ENCODE assay signal across 29 mouse cellular contexts in genomic region chrX:135576412-135576811, GRCm38 (mm10). TPM values are rescaled to one million over a fixed set of nuclear protein-coding genes. Genes with fewer than 3 reads are reported as not detected.
DNase-seq lines count a peak whose midpoint lies in the region; ATAC-seq lines count a peak whose summit lies in the region.
"Had no signal": no experiment of that assay in that cellular context is flagged by ENCODE, and none has a peak within 500 bp of the region (broad histone marks: within the 10 kb centered on the region; RNA-seq: fewer than 3 reads in every experiment).

No protein-coding gene starts in this region.

- no peaks in the 10 kb centered on the region for H3K36me3 ChIP-seq in hindbrain, embryonic 13.5 days
- H3K36me3 ChIP-seq: embryonic facial prominence, embryonic 10.5 days; embryonic facial prominence, embryonic 12.5 days; forebrain, embryonic 15.5 days; G1E had no signal

- H3K9me3 ChIP-seq in hindbrain, embryonic 13.5 days, result no peaks in the 10 kb centered on the region
- H3K9me3 ChIP-seq: embryonic facial prominence, embryonic 10.5 days; embryonic facial prominence, embryonic 12.5 days; forebrain, embryonic 13.5 days; forebrain, embryonic 15.5 days; G1E had no signal

- ATAC-seq in common myeloid progenitor, adult 5-6 weeks (replicated peaks; ENCODE audit: low read depth, poor library complexity, severe bottlenecking), result peak; percentile 24; the same call in 1 of the 2 replicates
- ATAC-seq in megakaryocyte progenitor cell, adult 5-6 weeks (replicated peaks; ENCODE audit: poor library complexity), result peak; percentile 52; the same call in 1 of the 2 replicates
- no peak for ATAC-seq in monocyte, adult 5-6 weeks (replicated peaks; ENCODE audit: insufficient number of reproducible peaks, low FRiP score, low TSS enrichment, poor library complexity, severe bottlenecking)
- no peak for ATAC-seq in hindbrain, embryonic 13.5 days (ENCODE audit: low FRiP score)
- ATAC-seq: activated CD4-positive, CD25-positive, alpha-beta regulatory T cell, adult 4 months; CD4-positive, CD25-positive, alpha-beta regulatory T cell, adult 4 months; forebrain, embryonic 13.5 days; forebrain, embryonic 15.5 days; forebrain, postnatal 0 days; Patski had no signal

- H3K4me1 ChIP-seq in hindbrain, embryonic 13.5 days (replicated peaks), result no peaks in the 10 kb centered on the region
- H3K4me1 ChIP-seq: embryonic facial prominence, embryonic 10.5 days; embryonic facial prominence, embryonic 12.5 days; forebrain, embryonic 13.5 days; forebrain, embryonic 15.5 days had no signal

- no peak overlapping the region for H3K27ac ChIP-seq in hindbrain, embryonic 13.5 days
- H3K27ac ChIP-seq: embryonic facial prominence, embryonic 10.5 days; embryonic facial prominence, embryonic 12.5 days; forebrain, embryonic 13.5 days; forebrain, embryonic 15.5 days had no signal

- peak; percentile 28 for DNase-seq in 416B (ENCODE audit: low read depth)
- DNase-seq: adrenal gland, adult 2 months; adrenal gland, postnatal 10 days; adrenal gland, postnatal 25 days; B cell, adult 2 months; cerebellum, adult 11 months; cerebellum, adult 18-20 months; cerebellum, adult 8-10 months; cerebellum, adult 9-11 months; cerebellum, postnatal 14 days; cerebellum, postnatal 36 days; forebrain, postnatal 0 days had no signal

- 91% methylated on average over 1 of the region's 1 CpGs for whole genome bisulfite sequencing in hindbrain, embryonic 13.5 days

- H3K4me3 ChIP-seq in hindbrain, embryonic 13.5 days, result no peak overlapping the region
- H3K4me3 ChIP-seq: embryonic facial prominence, embryonic 10.5 days; embryonic facial prominence, embryonic 12.5 days; forebrain, embryonic 13.5 days; forebrain, embryonic 15.5 days had no signal

- H3K27me3 ChIP-seq in hindbrain, embryonic 13.5 days, result no peaks in the 10 kb centered on the region
- H3K27me3 ChIP-seq: CH12.LX; embryonic facial prominence, embryonic 12.5 days; forebrain, embryonic 13.5 days; forebrain, embryonic 15.5 days had no signal

- H3K9ac ChIP-seq in hindbrain, embryonic 13.5 days, result no peak overlapping the region
- H3K9ac ChIP-seq: embryonic facial prominence, embryonic 12.5 days; forebrain, embryonic 13.5 days; forebrain, embryonic 15.5 days; forebrain, postnatal 0 days had no signal

- no peak overlapping the region for H3K4me2 ChIP-seq in hindbrain, embryonic 13.5 days
- H3K4me2 ChIP-seq: embryonic facial prominence, embryonic 12.5 days; forebrain, embryonic 13.5 days; forebrain, embryonic 15.5 days had no signal

RNA-seq across cellular contexts. Expression of gene Nxf7, which starts 22.2 kb away (rescaled TPM):
- 0.05 and 0.87 TPM in 2 replicates for total RNA-seq in common myeloid progenitor, adult 5-6 weeks (2017)
- 0.66 and 1.0 TPM in 2 replicates for total RNA-seq in megakaryocyte progenitor cell, adult 5-6 weeks (2015)
- total RNA-seq in megakaryocyte progenitor cell, adult 5-6 weeks (2017), result 1.0 TPM in 1 of 2 replicates, not detected in the other
- total RNA-seq in monocyte, adult 5-6 weeks (2017), result not detected in 3 replicates
- polyA plus RNA-seq in hindbrain, embryonic 13.5 days (2015; fragmentation: Nextera tagmentation; extraction: Ambion mirVana), result not detected in 2 replicates
- total RNA-seq: adrenal gland, adult 2 months; adrenal gland, postnatal 10 days; adrenal gland, postnatal 25 days; forebrain, postnatal 0 days; G1E had no signal
- polyA plus RNA-seq: activated CD4-positive, CD25-positive, alpha-beta regulatory T cell, adult 4 months; adrenal gland, adult 2 months; CD4-positive, CD25-positive, alpha-beta regulatory T cell, adult 4 months; embryonic facial prominence, embryonic 12.5 days; forebrain, embryonic 11.5 days; forebrain, embryonic 13.5 days; forebrain, embryonic 15.5 days; forebrain, postnatal 0 days; G1E; Patski had no signal

RNA-seq across cellular contexts. Expression of gene Prame, which starts 51.1 kb away (rescaled TPM):
- total RNA-seq in common myeloid progenitor, adult 5-6 weeks (2017), result not detected in 2 replicates
- total RNA-seq in megakaryocyte progenitor cell, adult 5-6 weeks (2015), result not detected in 2 replicates
- total RNA-seq in megakaryocyte progenitor cell, adult 5-6 weeks (2017), result not detected in 2 replicates
- not detected in 3 replicates for total RNA-seq in monocyte, adult 5-6 weeks (2017)
- polyA plus RNA-seq in hindbrain, embryonic 13.5 days (2015; fragmentation: Nextera tagmentation; extraction: Ambion mirVana), result not detected in 2 replicates
- total RNA-seq: adrenal gland, adult 2 months; adrenal gland, postnatal 10 days; adrenal gland, postnatal 25 days; adrenal gland, postnatal 4 days; forebrain, postnatal 0 days; G1E had no signal
- polyA plus RNA-seq: activated CD4-positive, CD25-positive, alpha-beta regulatory T cell, adult 4 months; adrenal gland, adult 2 months; brain, embryonic 14.5 days; CD4-positive, CD25-positive, alpha-beta regulatory T cell, adult 4 months; cortical plate, adult 2 months; embryonic facial prominence, embryonic 12.5 days; forebrain, embryonic 11.5 days; forebrain, embryonic 13.5 days; forebrain, embryonic 15.5 days; forebrain, postnatal 0 days; G1E; Patski had no signal

Comparison
In these comparisons a context has a peak if more than half of its experiments do, and no peak if none do; other contexts are left out.
1. ATAC-seq: peak in common myeloid progenitor, adult 5-6 weeks (single experiment) and megakaryocyte progenitor cell, adult 5-6 weeks (single experiment); none in monocyte, adult 5-6 weeks (single experiment) and hindbrain, embryonic 13.5 days (single experiment).